Mouse (Mus musculus): ENCODE results near the gene Maml1. TPM values are rescaled to one million over a fixed set of nuclear protein-coding genes. Genes with fewer than 3 reads are reported as not detected.
A peak's percentile ranks its signal among the peaks of the same experiment; 100 is the strongest.

The Maml1 gene
- polyA plus RNA-seq, 1 experiment from 2014 or later = 5.2 TPM

GRCm38 (mm10) chr11:50240235-50240911, 51.7 kb downstream of the Maml1 start:
- Histone ChIP-seq H3K36me3 (ENCODE audit: insufficient read depth, low read length) (no peaks in the 10 kb centered on the region), H3K27me3 (replicated peaks; ENCODE audit: insufficient read depth, low read length) (no peaks in the 10 kb centered on the region), H3K4me2 (replicated peaks; ENCODE audit: low read depth, low read length) (no peak overlapping the region), H3K4me1 (ENCODE audit: insufficient read depth, low read depth, low read length) (no peaks in the 10 kb centered on the region), H3K4me3 (ENCODE audit: low read depth, low read length) (no peak overlapping the region), H3K27ac (ENCODE audit: low read length) (no peak overlapping the region), H3K9me3 (ENCODE audit: low read length) (no peaks in the 10 kb centered on the region), H3K9ac (replicated peaks; ENCODE audit: low read depth) (no peak overlapping the region)
- ATAC-seq = no peak
- peak; percentile 45 for DNase-seq (ENCODE audit: low spot score)
- TF ChIP-seq CTCF (IDR thresholded peaks at IDR 0.05) (no peak), EP300 (IDR thresholded peaks at IDR 0.05) (0 out of 2 replicates have a peak, but pooled peaks have one; percentile 44)
- 70% methylated on average over 7 of the region's 7 CpGs for WGBS

- 90% methylated on average over 9 of the region's 9 CpGs for WGBS
- Histone ChIP-seq H3K9ac (replicated peaks; ENCODE audit: low read depth) (no peak overlapping the region), H3K27me3 (replicated peaks; ENCODE audit: insufficient read depth, low read length) (no peaks in the 10 kb centered on the region), H3K4me1 (ENCODE audit: insufficient read depth, low read depth, low read length) (no peaks in the 10 kb centered on the region), H3K36me3 (ENCODE audit: insufficient read depth, low read length) (peaks cover 7% of the 10 kb centered on the region; the same call in 1 of the 2 replicates), H3K4me3 (ENCODE audit: low read depth, low read length) (no peak overlapping the region), H3K4me2 (replicated peaks; ENCODE audit: low read depth, low read length) (no peak overlapping the region), H3K9me3 (ENCODE audit: low read length) (no peaks in the 10 kb centered on the region), H3K27ac (ENCODE audit: low read length) (no peak overlapping the region)
- DNase-seq (ENCODE audit: low spot score) (peak; percentile 45), ATAC-seq (no peak)
- TF ChIP-seq EP300 (IDR thresholded peaks at IDR 0.05) (no peak), CTCF (IDR thresholded peaks at IDR 0.05) (no peak)
Measured at GRCm38 (mm10) chr11:50238821-50239791, 53.0 kb downstream of the Maml1 start.

GRCm38 (mm10) chr11:50238324-50238723, 53.8 kb downstream of the Maml1 start, which contains the start of gene Ltc4s:
Gene Ltc4s, minus strand, starts transcription at chr11:50238616.
- H3K36me3 ChIP-seq (ENCODE audit: insufficient read depth, low read length) = peaks cover 14% of the 10 kb centered on the region; the same call in 1 of the 2 replicates
- H3K9me3 ChIP-seq (ENCODE audit: low read length) = no peaks in the 10 kb centered on the region
- H3K9ac ChIP-seq (replicated peaks; ENCODE audit: low read depth) = no peak within 1 kb of the TSS
- DNase-seq (ENCODE audit: low spot score) (peak; percentile 63), ATAC-seq (no peak)
- no peaks in the 10 kb centered on the region for H3K4me1 ChIP-seq (ENCODE audit: insufficient read depth, low read depth, low read length)
- WGBS = 37% methylated on average over 10 of the region's 10 CpGs
- TF ChIP-seq EP300 (IDR thresholded peaks at IDR 0.05) (no peak), CTCF (IDR thresholded peaks at IDR 0.05) (no peak)
- H3K4me3 ChIP-seq (ENCODE audit: low read depth, low read length) = peak within 1 kb of the TSS; percentile 47; the same call in 1 of the 2 replicates
- no peaks in the 10 kb centered on the region for H3K27me3 ChIP-seq (replicated peaks; ENCODE audit: insufficient read depth, low read length)
- peak within 1 kb of the TSS; percentile 69 for H3K4me2 ChIP-seq (replicated peaks; ENCODE audit: low read depth, low read length)
- no peak within 1 kb of the TSS for H3K27ac ChIP-seq (ENCODE audit: low read length)

DNA sequence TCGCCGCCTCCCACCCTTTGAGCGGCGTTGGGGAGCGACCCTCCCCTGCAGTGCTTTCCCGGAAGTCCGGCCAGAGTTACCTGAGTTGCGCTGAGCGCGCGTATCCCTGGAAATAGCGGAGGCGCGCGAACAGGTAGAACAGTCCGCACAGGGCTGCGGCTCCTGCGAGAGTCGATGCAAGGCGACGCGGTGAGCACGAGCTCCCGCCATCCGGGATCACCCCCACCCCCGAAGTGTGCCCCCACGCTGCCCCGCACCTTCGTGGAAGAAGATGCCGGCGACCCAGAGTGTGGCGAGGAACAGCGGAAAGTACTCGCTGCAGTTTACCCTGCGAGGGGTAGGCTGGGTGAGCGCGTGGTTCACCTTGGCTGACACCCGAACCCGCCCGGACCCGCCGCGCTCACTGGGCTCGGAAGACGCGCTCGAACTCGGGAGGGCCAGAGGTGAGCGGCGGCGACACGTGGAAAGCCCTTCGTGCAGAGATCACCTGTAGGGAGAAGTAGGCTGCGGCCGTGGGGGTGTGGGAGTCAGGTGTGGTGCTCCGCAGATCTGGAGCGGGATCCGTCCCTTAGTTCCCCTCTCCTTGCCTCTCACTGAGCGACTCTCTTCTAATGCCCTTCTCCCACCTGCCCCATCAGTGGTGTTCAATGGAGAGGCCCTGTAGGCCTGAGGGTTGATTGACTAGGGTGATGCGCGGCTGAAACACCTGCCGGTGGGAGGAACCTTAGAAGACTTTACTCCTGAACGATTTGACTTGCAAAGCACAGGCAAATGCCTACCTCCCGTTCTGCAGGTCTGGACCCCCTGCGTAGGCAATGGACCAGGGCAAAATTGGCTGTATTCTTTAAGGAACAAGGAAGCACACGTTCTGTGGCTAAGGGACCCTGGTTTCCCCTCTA, 54.9 kb downstream of the Maml1 start:
- peak; percentile 40 for ATAC-seq
- Histone ChIP-seq H3K4me2 (replicated peaks; ENCODE audit: low read depth, low read length) (peak overlapping the region; percentile 69), H3K27ac (ENCODE audit: low read length) (no peak overlapping the region), H3K9ac (replicated peaks; ENCODE audit: low read depth) (peak overlapping the region; percentile 3; the same call in 1 of the 2 replicates), H3K36me3 (ENCODE audit: insufficient read depth, low read length) (peaks cover 25% of the 10 kb centered on the region; the same call in 1 of the 2 replicates), H3K9me3 (ENCODE audit: low read length) (no peaks in the 10 kb centered on the region), H3K27me3 (replicated peaks; ENCODE audit: insufficient read depth, low read length) (no peaks in the 10 kb centered on the region), H3K4me1 (ENCODE audit: insufficient read depth, low read depth, low read length) (no peaks in the 10 kb centered on the region), H3K4me3 (ENCODE audit: low read depth, low read length) (peak overlapping the region; percentile 47)
- TF ChIP-seq CTCF (IDR thresholded peaks at IDR 0.05) (no peak), EP300 (IDR thresholded peaks at IDR 0.05) (no peak)
- DNase-seq (ENCODE audit: low spot score) = peak; percentile 36
- WGBS = 6% methylated on average over 60 of the region's 66 CpGs

DNA sequence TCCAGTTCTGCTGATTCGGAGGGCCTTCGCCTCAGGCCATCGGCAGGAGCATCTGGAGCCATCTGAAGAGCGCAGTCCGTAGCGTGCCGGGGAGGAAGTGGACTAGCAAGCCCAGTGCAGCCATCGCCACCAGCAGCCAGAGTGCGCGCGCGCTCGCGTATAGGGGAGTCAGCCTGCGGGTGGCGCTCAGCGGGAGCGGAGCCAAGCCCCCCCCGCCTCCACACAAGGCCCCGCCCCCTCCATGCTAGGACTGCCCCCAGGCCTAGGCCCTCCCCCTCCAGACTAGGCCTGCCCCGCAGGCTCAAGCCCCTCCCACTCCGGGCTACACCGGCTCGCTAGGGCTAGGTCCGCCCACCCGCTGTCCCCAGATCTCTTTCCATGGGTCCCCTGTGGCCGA, 55.6 kb downstream of the Maml1 start:
- H3K27me3 ChIP-seq (replicated peaks; ENCODE audit: insufficient read depth, low read length) = no peaks in the 10 kb centered on the region
- ATAC-seq = peak; percentile 94
- peak overlapping the region; percentile 47 for H3K4me3 ChIP-seq (ENCODE audit: low read depth, low read length)
- H3K27ac ChIP-seq (ENCODE audit: low read length) = no peak overlapping the region
- H3K36me3 ChIP-seq (ENCODE audit: insufficient read depth, low read length) = peaks cover 32% of the 10 kb centered on the region; the same call in 1 of the 2 replicates
- H3K9me3 ChIP-seq (ENCODE audit: low read length) = no peaks in the 10 kb centered on the region
- H3K4me1 ChIP-seq (ENCODE audit: insufficient read depth, low read depth, low read length) = no peaks in the 10 kb centered on the region
- peak overlapping the region; percentile 3; the same call in 1 of the 2 replicates for H3K9ac ChIP-seq (replicated peaks; ENCODE audit: low read depth)
- TF ChIP-seq EP300 (IDR thresholded peaks at IDR 0.05) (no peak), CTCF (IDR thresholded peaks at IDR 0.05) (peak; percentile 71)
- WGBS = 4% methylated on average over 23 of the region's 27 CpGs
- H3K4me2 ChIP-seq (replicated peaks; ENCODE audit: low read depth, low read length) = peak overlapping the region; percentile 69
- peak; percentile 96 for DNase-seq (ENCODE audit: low spot score)
